Mouse (Mus musculus) embryonic stem cell, embryonic (primary cell): ENCODE data around the gene Gdap2.

Experiments
- CTCF ChIA-PET, 4 experiments: fragments of 300-600 bp in 2 of 4; fragments of 350-600 bp in 2 of 4; sonication (Branson Sonifier 250); formaldehyde crosslinking; loops; one replicate each; lab custom pipeline; 2022; ENCODE audit warnings: inconsistent platforms in 2 of 4; lab: Charles Lee
- POLR2A ChIA-PET, 4 experiments: fragments of 300-600 bp in 2 of 4; fragments of 350-600 bp in 2 of 4; sonication (Branson Sonifier 250); formaldehyde crosslinking; loops; one replicate each; lab custom pipeline; 2022; ENCODE audit warnings: antibody characterized with exemption in 4 of 4, inconsistent platforms in 1 of 4; lab: Charles Lee

Gene Gdap2

DNA sequence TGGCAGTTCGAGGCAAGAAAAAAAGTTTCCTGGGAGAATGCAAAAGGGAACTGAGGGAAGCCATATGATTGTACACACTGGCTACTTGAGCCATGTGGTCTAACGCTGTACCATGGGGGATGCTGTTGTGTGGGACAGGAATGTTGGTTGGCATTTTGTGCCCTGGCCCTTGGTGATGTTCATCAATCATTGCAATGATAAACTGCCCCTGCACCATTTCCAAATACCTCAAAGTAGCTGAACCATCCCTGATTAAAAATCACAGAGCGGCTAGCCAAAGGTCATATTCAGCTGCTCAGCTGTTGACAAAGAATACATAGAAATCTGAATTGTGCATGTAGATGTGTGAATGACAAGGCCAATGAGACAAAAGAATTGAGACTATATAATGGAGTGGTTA, 66.8 kb downstream of the Gdap2 start:
- POLR2A ChIA-PET, result no interaction called here
- CTCF ChIA-PET, result interaction anchor here in 1 of 4 experiments (0.6 kb wide), 1 partner anchor 592 kb away, joined by 3 read pairs; no protein-coding TSS in a partner anchor

- ChIA-PET POLR2A (no interaction called here), CTCF (no interaction called here)
These were observed 74.7 kb downstream of the Gdap2 start for GRCm38 (mm10) chr3:100236725-100237436.

GRCm38 (mm10) chr3:100242230-100242629, 80.0 kb downstream of the Gdap2 start:
- POLR2A ChIA-PET, result no interaction called here
- CTCF ChIA-PET, result interaction anchor here in 1 of 4 experiments (0.9 kb wide), 1 partner anchor 313 kb away, joined by 3 read pairs; no protein-coding TSS in a partner anchor

DNA sequence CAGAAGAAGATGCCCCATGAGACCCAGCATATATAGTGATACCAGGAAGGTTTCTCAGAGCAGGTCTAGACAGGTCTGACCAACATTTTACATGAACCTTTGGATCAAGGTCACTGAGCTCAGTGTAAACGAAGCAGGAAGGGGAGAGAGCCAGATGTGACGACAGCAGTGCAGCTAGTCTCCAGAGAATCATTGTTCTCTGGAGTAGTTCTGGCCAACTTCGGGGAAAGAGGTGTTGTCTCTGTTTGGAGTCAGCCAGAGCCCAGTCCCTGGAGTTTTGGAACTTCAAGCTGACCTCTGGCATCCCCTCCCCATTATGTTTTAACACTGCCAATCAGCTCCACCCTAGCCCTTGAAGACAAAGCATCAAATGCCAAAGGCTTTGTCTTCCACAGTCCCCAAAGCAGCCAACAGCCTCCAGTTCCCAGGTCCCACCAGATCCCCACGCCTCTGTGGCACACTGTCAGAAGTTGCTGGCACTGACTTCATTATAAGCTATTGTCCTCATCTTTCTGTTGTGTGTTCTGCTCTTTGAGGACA, 84.2 kb downstream of the Gdap2 start:
- POLR2A ChIA-PET, result no interaction called here
- CTCF ChIA-PET, result interaction anchor here in 1 of 4 experiments (1.2 kb wide), 1 partner anchor 176 kb away, joined by 5 read pairs; no protein-coding TSS in a partner anchor
